Mouse (Mus musculus): ENCODE data around the gene Usp35.

DNA sequence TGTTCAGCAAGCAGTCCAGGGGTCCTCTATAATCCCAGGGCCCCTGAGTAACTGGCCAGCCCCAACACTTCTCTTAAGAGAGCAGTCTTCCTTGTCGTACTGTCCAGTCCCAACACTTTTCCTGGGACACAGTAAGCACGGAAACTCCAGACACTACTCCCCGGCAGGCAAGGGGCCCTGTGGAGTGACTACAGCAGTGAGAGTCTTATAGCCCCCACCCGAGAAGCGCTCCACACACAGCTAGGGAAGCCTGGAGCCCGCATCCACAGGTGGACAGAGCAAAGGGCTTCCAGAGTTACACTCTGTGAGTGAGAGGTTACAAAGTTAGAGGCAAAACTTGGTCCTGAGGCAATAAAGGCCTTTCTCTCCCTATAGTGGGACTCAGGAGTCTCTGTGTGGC, 17.6 kb upstream of the Usp35 start:
- TF ChIP-seq CTCF (IDR thresholded peaks at IDR 0.05; ENCODE audit: control insufficient read depth, insufficient read depth, insufficient replicate concordance, low read depth, low read length), result no peak
- TF ChIP-seq POLR2A (IDR thresholded peaks at IDR 0.05; ENCODE audit: control insufficient read depth, low read depth, low read length), result no peak

All from testis, adult 2 months (tissue).